Mouse (Mus musculus): Measurements from ENCODE around the gene Trrap. TPM values are rescaled to one million over a fixed set of nuclear protein-coding genes. Genes with fewer than 3 reads are reported as not detected.

The Trrap gene
- total RNA-seq, 4 experiments from 2014 or later, result 20.3 to 28.4 (median 24.6) TPM

DNA sequence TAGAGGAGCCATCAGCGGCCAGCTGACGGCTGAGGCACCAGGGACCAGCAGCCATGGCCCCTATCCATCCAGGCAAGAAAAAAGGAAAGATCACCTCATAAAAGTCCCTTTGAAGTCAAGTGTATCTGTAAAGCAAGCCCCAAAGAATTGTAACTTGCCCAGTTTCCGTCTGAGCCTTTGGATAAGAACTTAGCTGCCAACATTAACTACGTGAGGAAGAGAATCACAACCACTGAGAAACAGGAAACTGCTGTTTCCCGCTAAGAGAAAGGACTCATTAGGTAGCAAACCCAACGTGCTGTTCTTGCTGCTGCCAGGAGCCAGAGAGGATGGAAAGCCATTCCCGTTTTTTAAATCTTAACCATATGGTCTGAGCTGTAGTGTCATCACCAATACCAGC lies 103.2 kb downstream of the Trrap start:
- no peak for DNase-seq (ENCODE audit: low spot score in 2 of 2)

DNA sequence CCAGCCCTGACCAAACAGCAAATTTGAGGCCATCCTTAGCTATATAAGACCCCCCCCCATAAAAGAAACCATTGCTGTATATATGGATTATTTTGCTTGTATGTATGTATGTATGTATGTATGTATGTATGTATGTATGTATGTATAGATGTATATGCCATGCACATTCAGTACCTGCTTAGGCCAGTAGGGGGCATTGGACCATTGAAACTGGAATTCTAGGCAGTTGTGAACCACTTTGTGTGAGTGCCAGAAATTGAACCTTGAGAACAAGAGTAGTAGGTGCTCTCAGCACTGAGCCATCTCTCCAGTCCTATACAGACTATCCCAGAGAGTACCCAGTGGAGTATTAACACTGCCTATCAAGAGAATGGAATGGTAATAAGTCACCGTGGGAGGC lies 104.2 kb downstream of the Trrap start:
- no peak for DNase-seq (ENCODE audit: low spot score in 2 of 2)

DNA sequence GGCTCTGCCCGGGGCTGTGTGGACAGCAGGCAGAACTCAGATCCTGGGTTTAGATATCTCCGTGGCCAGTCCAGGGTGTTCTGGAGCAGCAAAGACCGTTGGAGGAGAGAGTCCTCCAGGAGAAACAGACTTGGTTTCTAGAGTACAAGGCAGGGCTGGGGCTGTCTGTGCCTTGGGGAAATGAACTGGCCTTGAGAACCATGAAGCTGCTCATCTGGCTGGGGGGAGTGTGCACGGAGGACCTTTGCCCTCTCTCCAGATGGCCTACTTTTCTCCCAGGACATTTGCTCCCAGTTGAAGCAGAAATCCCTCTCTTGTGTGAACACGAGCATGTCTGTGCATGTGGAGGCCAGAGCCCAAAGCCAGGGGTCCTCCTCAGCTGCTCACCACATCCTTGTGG lies 104.8 kb downstream of the Trrap start:
- DNase-seq (ENCODE audit: low spot score in 2 of 2), result no peak

DNA sequence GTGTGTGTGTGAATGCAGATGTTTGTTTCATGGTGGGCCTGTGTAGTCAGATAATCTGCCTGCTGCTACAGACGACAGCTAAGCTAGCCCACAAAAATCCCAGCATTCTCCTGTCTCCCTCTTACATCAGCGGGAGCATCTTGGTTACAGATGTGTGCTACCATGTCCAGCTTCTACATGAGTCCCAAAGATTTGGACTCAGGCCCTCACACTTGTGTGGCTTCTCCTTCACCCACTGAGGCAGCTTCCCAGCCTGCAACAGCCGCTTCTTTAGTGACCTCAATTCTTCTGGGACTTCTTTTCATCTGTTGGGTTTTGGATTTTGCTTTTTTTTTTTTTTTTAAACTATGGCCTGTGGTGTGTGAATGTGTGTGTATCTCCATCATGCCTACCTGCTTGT lies 105.3 kb downstream of the Trrap start:
- no peak for DNase-seq (ENCODE audit: low spot score in 2 of 2)

DNA sequence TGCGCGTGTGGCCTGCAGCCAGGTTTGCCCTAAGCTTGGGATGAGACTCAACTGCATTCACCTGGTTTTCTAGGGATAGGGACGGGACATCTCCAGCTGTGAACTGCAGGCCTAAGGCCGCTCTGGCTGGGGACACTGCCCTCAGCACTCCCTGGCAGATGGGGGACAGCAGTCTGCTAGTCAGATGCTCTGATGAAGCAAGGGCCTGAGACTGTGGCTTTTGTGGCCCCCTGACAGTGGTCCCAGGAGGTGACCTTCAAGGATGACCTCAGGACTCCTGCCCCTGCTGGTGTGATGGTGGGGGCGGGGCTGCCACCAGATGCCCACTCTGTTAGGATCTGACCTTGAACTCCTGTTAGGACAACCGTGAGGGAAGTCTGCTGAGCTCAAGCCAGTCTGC lies 107.7 kb downstream of the Trrap start:
- DNase-seq (ENCODE audit: low spot score in 2 of 2), result no peak

DNA sequence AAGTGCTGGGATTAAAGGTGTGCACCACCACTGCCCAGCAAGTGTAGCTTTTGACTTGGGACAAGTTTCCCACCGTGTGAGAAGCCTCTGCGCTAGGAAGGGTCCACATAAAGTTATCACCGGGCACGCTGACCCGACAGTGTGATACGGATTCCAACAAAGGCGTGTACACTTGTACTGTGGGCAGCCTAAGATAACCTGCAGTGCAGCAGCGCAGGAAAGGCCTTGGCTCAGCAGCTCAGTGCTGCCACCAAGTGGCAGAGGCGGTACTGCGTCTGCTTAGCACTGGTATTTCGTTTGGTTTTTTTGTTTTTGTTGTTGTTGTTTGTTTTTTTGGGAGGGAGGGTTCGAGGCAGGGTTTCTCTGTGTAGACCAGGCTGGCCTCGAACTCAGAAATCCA lies 108.4 kb downstream of the Trrap start:
- DNase-seq (ENCODE audit: low spot score in 2 of 2), result peak; percentile 24 to 46

DNA sequence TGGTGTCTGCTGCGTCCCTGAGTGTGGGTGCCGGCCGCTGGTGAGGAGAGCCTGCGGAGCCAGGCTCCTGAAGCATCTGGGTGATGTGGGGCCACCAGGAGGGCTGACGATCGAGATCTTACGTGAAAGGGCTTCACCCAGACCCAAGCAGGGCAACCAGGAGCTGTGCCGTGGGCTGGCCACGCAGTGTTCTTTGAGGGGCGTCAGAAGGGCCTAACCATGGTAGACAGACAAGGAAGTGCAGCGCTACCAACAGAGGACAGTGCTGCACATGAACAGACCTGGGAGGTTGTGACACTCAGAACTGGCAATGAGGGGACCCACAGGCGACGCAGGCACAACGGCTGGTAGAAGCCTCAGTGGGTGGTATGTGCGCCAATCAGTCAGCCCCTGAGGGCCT lies 109.5 kb downstream of the Trrap start:
- DNase-seq (ENCODE audit: low spot score in 2 of 2), result no peak

DNA sequence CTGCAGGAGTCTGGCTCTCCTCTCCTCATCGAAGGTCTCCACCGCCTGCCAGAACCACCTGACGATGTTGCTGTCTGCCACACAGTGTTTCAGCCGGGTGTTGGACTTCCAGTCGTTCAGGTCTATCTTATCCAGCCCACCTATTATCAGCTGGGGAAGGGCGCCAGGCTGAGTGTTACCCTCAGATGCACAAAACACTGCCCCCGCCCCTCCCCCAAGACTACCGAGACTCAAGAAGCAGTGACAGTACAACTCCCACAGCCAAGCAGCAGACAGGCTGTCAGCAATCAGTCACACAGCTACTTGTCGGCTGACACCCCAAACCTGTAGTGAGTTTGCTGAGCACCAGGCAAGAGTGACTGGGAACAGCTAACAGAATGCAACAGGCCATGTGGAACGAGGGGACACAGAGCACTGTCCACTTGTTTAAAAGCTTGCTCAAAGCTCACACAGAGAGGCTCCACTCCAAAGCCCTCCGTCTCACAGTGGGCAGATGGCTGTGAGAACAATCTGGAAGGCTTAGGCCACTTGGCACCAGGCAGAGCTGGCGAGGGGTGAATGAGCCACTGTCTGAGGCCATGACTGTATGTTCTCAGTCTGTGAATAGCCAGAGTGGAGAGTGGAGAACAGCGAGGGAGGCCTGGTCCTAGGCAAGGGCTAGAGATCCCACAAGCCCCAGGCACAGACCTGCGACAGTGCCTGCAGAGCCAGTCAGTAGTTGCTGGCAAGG lies 114.3 kb downstream of the Trrap start:
- DNase-seq (ENCODE audit: low spot score in 2 of 2), result no peak

DNA sequence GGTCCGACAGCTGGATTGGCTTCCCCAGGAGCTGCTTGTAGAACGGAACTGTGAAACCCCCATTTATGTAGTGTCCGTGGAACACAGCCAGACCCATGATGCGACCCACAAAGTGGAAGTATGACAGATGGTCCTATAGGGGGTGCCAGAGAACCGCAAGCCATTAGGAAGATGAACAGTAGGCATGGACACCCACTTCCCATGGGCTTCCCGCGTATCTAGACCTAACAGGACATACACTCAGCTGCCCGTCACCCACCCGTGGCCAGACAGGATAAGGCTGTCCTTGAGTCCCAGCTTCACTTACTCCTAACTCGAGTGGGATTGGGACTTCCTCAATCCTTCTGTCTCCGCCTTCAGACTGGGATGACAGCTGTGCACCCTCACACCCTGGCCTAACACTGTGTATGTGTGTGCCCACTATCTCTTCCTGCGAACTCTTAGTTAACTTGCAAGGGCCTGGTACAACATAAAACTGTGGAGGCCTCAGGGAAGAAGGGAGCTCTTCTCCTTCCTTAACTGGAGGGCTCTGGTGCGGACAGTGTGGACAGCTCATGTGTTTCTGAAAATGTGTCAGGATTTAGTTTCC lies 117.2 kb downstream of the Trrap start:
- no peak for DNase-seq (ENCODE audit: low spot score in 2 of 2)

DNA sequence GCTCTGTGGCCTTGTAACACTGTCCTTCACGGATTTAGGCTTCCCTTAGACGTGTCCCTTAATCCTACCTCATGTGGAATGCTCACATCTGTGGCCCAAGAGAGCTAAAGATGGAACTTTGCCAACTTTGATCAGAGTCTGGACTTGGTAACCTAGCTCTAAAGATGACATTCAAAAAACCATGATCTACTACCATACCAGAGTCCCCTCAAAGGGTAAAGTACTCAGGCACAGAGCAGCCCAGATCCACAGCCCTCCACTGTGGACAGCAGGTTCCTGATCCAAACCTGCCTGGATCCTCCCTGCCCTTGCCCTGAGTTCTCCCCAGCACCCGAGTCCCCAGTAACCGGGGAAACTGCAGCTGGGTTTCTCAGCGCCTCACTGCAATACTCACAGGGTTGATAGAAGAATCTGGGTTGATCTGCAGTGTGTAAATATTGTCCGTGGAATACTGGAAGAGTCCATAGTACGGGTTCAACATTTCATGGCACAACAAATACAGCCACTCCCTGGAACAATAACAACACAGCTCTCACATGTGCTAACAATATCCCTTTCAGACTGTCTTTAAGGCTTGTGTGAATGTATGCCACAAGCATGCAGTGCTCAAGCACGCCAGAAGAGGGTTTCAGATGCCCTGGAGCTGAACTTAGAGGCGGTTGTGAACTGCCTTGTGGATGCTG lies 118.6 kb downstream of the Trrap start:
- DNase-seq (ENCODE audit: low spot score in 2 of 2), result no peak

DNA sequence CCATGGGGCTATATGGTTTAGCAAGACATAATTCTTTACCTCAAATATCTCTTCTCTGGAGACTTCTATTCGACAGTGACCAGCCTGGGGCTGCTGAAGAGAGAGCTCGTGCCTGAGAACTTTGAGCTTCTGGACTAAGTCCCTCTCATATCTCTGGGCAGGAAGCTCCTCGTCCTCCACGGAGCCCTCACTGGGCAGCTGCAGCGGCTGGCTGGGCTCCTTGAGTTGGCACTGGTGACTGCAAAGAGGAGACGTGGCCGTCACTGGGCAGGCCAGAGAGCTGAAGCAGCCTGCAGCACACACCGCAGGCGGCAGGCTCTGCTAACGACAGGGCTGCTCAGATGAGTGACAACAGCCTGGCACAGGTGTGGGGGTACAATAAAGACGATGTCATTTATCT lies 123.7 kb downstream of the Trrap start:
- DNase-seq (ENCODE audit: low spot score in 2 of 2), result peak; percentile 21 to 48

DNA sequence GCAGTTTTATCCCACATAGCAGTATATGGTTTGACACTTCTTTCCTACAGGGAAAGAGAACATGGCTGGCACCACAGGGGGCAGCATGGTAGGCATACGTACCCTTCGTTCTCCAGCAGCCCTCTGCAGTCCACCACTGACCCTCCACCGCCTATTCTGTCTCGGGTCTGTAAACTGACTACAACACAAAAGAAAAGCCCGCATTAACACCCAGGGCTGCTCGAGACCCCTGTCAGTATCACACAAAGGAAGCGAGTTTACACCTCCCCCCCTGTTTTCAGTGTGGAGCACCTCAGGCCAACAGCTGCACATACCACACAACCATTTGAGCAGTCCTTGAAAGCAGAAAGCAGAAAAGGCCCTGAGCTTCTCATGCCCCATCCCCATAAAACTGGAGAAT lies 130.3 kb downstream of the Trrap start:
- DNase-seq (ENCODE audit: low spot score in 2 of 2), result no peak

DNA sequence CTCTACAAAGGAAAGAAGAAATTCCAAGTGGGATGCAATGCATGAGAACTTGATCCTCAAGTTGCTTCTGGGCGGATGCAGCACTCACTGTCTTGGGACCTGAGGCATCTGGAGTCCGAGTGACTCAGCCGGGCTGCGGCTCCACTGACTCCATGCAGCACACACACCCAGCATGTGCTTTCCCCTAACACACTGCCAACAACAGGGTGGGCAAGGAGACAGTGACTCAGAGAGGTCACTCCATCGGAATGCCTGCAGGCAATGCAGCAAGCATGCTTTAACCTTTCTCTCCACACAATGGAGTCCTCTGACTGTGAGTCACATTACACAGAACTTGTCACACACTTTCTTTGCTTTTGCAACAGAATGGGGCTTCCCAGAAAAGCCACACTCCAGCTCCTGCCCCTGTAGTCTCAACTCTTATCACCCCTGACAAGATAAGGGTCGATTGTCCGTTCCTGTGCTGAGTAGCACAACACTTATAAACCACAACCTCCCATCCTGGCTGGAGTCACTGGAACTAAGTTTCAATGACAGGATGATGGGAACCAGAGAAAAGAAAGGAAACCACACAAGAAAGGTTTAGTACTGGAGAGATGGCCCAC lies 131.0 kb downstream of the Trrap start:
- DNase-seq (ENCODE audit: low spot score in 2 of 2), result peak; percentile 47 to 59

DNA sequence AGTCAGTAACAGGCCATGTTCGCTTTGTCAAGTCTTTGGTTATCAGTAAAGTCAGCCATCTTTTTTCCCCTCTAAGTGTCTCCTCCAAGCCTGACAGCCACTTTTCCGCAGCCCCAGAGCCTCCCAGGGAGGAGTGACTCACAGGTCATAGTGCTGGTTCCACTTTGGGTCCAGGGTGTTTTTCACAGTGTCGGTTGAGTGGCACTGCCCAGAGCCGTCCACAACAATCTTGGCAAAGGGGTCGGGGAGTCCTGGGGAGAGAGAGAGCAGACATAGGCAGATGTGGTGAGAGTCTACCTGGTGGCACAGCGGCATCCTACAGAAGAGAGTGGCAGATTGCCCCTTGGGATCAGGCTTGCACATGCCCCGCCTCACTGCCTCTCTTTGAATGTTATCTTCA lies 133.5 kb downstream of the Trrap start:
- no peak for DNase-seq (ENCODE audit: low spot score in 2 of 2)

DNA sequence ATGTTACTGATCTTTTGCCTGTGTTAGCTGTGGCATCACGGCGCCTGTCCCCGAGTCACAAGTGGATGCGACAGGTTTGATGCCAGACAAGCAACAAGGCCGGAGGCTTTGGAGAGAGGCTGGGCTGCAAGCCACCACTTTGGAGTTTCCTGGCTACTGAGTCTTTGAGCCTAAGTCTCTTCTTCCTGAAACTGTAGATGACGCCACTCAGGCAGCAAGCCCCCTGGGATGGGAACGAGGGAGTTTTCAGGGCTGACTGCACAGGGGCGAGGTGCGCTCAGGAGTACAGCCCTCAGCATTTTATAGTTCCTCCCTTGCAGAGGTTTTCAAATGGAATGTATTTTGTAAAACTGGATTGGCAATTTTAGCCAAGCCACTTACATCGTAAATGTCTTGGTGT lies 134.3 kb downstream of the Trrap start:
- DNase-seq (ENCODE audit: low spot score in 2 of 2), result peak; percentile 23 to 36

DNA sequence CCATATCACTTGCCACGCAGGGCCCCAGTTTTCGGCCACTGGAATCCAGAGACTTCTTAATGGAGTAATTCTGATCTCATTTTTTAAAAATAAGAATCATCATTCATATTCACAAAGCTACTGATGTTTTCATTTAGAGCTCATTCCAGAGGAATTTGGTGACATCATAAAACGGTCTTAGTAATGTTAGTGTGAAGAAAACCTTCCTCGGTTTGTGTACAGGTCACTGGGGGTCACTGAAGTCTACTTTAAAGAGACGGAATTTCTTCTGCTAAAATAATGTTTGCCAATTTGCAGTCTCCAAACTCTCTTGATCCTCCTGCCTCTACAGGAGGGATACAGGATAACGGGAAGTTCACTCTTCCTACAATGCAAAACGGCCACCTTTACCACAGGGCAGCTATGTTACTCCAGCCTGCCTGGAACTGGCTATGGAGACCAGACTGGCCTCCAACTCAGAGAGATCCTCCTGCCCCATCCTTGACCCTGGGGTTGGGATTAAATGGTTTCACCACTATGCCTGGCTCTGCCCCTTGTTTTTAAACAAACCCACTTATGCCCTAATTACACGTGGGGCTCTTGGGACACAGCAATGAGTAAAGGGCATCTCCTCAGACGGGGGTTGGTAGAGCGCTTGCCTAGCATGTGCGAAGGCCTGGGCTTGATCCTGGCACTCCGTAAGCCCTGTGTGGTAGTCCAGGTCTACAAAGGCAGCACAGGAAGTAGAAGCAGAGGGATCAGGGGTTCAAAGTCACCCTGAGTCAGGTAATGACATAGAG lies 137.0 kb downstream of the Trrap start:
- no peak for DNase-seq (ENCODE audit: low spot score in 2 of 2)

DNA sequence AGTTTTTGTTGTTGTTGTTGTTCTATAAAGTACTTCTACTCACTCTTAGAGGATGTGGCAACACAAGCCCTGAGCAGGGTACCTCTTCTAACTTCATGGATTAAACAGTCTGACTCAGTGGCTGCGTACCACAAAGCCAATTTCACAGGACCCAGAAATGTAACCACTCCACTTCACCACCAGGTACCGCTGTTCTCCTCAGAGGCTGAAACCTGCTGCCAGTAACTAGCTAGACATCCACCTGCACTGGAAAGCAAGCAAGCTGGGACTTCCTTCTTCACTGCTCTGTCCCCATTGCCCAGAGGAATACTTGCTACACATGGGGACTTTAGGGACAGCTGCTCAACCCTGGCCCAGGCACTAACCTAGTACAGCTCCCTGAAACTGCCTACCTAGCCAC lies 140.1 kb downstream of the Trrap start:
- no peak for DNase-seq (ENCODE audit: low spot score in 2 of 2)

Data from gastrocnemius, adult 8-10 months (tissue).